Mouse (Mus musculus) hindbrain, embryonic 11.5 days (tissue): ENCODE measurements around the gene F8a. TPM values are rescaled to one million over a fixed set of nuclear protein-coding genes. Genes with fewer than 3 reads are reported as not detected.
"Not testable (repeated sequence)": the region's sequence is repeated elsewhere in the genome, so short reads cannot be mapped to it uniquely, and the experiment has no call there.

Experiments used
- ATAC-seq: fragments of 200-750 bp; cut with Nextera tagmentation; 2 replicates; pipeline ENCODE4 v1.8.0; 2017; ENCODE audit warnings: mild to moderate bottlenecking, moderate TSS enrichment, moderate library complexity; ENCODE audit not compliant: low FRiP score
- DNase-seq: peaks from one replicate; pipeline ENCODE4 v3.0.0-alpha.2; 2015; ENCODE audit warnings: low spot score
- H3K27ac ChIP-seq: fragments of 300-500 bp; sonication (generic); 2 replicates; pipeline ENCODE4 v1.5.1; 2014; ENCODE audit warnings: mild to moderate bottlenecking, low read depth, low read length
- H3K27me3 ChIP-seq: fragments of 300-500 bp; sonication (generic); 2 replicates; pipeline ENCODE4 v1.6.1; 2014; ENCODE audit warnings: mild to moderate bottlenecking, low read length, moderate library complexity, mixed read lengths; ENCODE audit not compliant: control insufficient read depth, insufficient read depth
- H3K36me3 ChIP-seq: fragments of 300-500 bp; sonication (generic); 2 replicates; pipeline ENCODE4 v1.6.1; 2014; ENCODE audit warnings: mild to moderate bottlenecking, low read length, moderate library complexity, mixed read lengths; ENCODE audit not compliant: control insufficient read depth, insufficient read depth
- H3K4me1 ChIP-seq: fragments of 300-500 bp; sonication (generic); replicated peaks from 2 replicates; pipeline ENCODE4 v1.6.1; 2014; ENCODE audit warnings: low read length, mixed read lengths; ENCODE audit not compliant: control insufficient read depth, insufficient read depth
- H3K4me2 ChIP-seq: fragments of 300-500 bp; sonication (generic); replicated peaks from 2 replicates; pipeline ENCODE4 v1.6.1; 2014; ENCODE audit warnings: mild to moderate bottlenecking, low read depth, low read length
- H3K4me3 ChIP-seq: fragments of 300-500 bp; sonication (generic); 2 replicates; pipeline ENCODE4 v1.5.1; 2014; ENCODE audit warnings: low read depth, low read length
- H3K9ac ChIP-seq: fragments of 300-500 bp; sonication (generic); 2 replicates; pipeline ENCODE4 v1.6.1; 2014; ENCODE audit warnings: low read depth, low read length
- H3K9me3 ChIP-seq: fragments of 300-500 bp; sonication (generic); 2 replicates; pipeline ENCODE4 v1.6.1; 2016; ENCODE audit warnings: low read length; ENCODE audit not compliant: control insufficient read depth
- WGBS: fragments of 180-500 bp; shearing (Covaris S2); extraction: QIAGEN DNeasy Blood & Tissue Kit; methylation state at CpG from one replicate; pipeline ENCODE4 v1.1.7; 2014; 5-methylcytosine and 5-hydroxymethylcytosine counted together
- polyA plus RNA-seq: library from polyadenylated mRNA; unstranded; fragments of >200 nt; fragmentation: Nextera tagmentation; extraction: Ambion mirVana; gene quantifications from 2 replicates; pipeline ENCODE4 v1.2.1, GENCODE M21; 2014

F8a gene
- polyA plus RNA-seq, 1 experiment from 2014 or later: 16.4 TPM

- H3K4me2 ChIP-seq, H3K36me3 ChIP-seq, H3K9me3 ChIP-seq, H3K4me3 ChIP-seq, ATAC-seq, H3K27me3 ChIP-seq, H3K4me1 ChIP-seq, H3K27ac ChIP-seq, H3K9ac ChIP-seq, DNase-seq: not testable (repeated sequence)
- 87% methylated on average over 14 of the region's 14 CpGs for WGBS
Measured at GRCm38 (mm10) chrX:73265270-73265669, 37.2 kb downstream of the F8a start, which contains the start of gene Xlr3c. Xlr3c (minus strand) TSS chrX:73265390.

Other genes with a start within 250 kb of the F8a start
- gene Zfp185, start 241.0 kb upstream of the F8a start, polyA plus RNA-seq: 5.8 and 6.1 TPM in 2 replicates
- gene Pnma5, start 191.2 kb upstream of the F8a start, polyA plus RNA-seq: not detected in 2 replicates
- 0.27 and 0.90 TPM in 2 replicates for gene Pnma3, start 163.5 kb upstream of the F8a start, polyA plus RNA-seq
- 0.43 TPM in 1 of 2 replicates, not detected in the other for gene Xlr4a, start 145.8 kb upstream of the F8a start, polyA plus RNA-seq
- 4.5 and 6.0 TPM in 2 replicates for gene Xlr3a, start 131.2 kb upstream of the F8a start, polyA plus RNA-seq
- gene Gm14685, start 111.2 kb upstream of the F8a start, polyA plus RNA-seq: not detected in 2 replicates
- gene Xlr5b, start 79.5 kb upstream of the F8a start, polyA plus RNA-seq: not detected in 2 replicates
- gene DXBay18, start 78.8 kb upstream of the F8a start, polyA plus RNA-seq: 0.11 TPM in 1 of 2 replicates, not detected in the other
- gene Spin2d, start 51.3 kb upstream of the F8a start, polyA plus RNA-seq: not detected in 2 replicates
- 19.0 and 20.5 TPM in 2 replicates for gene Xlr3b, start 36.1 kb upstream of the F8a start, polyA plus RNA-seq
- gene Xlr4b, start 14.0 kb upstream of the F8a start, polyA plus RNA-seq: 0.35 and 0.49 TPM in 2 replicates
- gene Xlr4c, start 14.8 kb downstream of the F8a start, polyA plus RNA-seq: not detected in 2 replicates
- 0.37 and 0.75 TPM in 2 replicates for gene Xlr3c, start 37.1 kb downstream of the F8a start, polyA plus RNA-seq
- gene Xlr5a, start 64.7 kb downstream of the F8a start, polyA plus RNA-seq: not detected in 2 replicates
- gene Xlr5c, start 64.7 kb downstream of the F8a start, polyA plus RNA-seq: not detected in 2 replicates
- gene Gm45015, start 108.5 kb downstream of the F8a start, polyA plus RNA-seq: not detected in 2 replicates
- 15.0 and 16.9 TPM in 2 replicates for gene Zfp275, start 114.3 kb downstream of the F8a start, polyA plus RNA-seq
- not detected in 2 replicates for gene Gm18336, start 170.4 kb downstream of the F8a start, polyA plus RNA-seq
- 0.11 and 0.21 TPM in 2 replicates for gene Zfp92, start 182.8 kb downstream of the F8a start, polyA plus RNA-seq
- gene Trex2, start 207.1 kb downstream of the F8a start, polyA plus RNA-seq: not detected in 2 replicates
- 76.9 and 77.6 TPM in 2 replicates for gene Haus7, start 230.8 kb downstream of the F8a start, polyA plus RNA-seq